Mouse (Mus musculus) liver, embryonic 14.5 days (tissue): Measurements from ENCODE around the gene Xpo4.

Experiments used
- CTCF ChIP-seq: IDR thresholded peaks from 2 replicates; pipeline ENCODE4 v1.5.1; 2016; ENCODE audit warnings: antibody characterized with exemption, low read depth, control low read depth
- EP300 ChIP-seq: IDR thresholded peaks from 2 replicates; pipeline ENCODE4 v1.6.1; 2016; ENCODE audit warnings: antibody characterized with exemption, low read depth

- no peak for TF ChIP-seq CTCF
- TF ChIP-seq EP300 = no peak
Observed at GRCm38 (mm10) chr14:57529786-57530515, 135.3 kb downstream of the Xpo4 start.
